Mouse (Mus musculus): Measurements from ENCODE around the gene Nelfb.
"Not testable (repeated sequence)": the region's sequence is repeated elsewhere in the genome, so short reads cannot be mapped to it uniquely, and the experiment has no call there.

The Nelfb gene

GRCm38 (mm10) chr2:25211121-25211670, at the start of gene Nelfb:
TSS of gene Nelfb (minus strand) at chr2:25211489.
- DNase-seq (ENCODE audit: low spot score in 2 of 2): peak; percentile 70 to 78

GRCm38 (mm10) chr2:25258887-25259286, 47.6 kb upstream of the Nelfb start:
- no peak for DNase-seq (ENCODE audit: low spot score in 2 of 2)

DNA sequence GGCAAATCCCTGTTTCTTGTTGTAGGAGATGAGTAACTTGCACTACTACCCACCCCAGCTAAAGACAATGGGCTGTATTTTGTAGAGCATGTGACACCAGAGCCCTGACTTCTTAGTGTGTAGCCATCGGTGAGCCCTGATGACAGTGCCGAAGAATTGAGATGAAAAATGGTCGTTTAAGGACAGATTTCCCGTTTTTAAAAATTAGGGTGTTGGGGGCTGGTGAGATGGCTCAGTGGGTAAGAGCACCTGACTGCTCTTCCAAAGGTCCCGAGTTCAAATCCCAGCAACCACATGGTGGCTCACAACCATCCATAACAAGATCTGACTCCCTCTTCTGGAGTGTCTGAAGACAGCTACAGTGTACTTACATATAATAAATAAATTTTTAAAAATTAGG, 46.0 kb upstream of the Nelfb start:
- DNase-seq (ENCODE audit: low spot score in 2 of 2): not testable (repeated sequence)

DNA sequence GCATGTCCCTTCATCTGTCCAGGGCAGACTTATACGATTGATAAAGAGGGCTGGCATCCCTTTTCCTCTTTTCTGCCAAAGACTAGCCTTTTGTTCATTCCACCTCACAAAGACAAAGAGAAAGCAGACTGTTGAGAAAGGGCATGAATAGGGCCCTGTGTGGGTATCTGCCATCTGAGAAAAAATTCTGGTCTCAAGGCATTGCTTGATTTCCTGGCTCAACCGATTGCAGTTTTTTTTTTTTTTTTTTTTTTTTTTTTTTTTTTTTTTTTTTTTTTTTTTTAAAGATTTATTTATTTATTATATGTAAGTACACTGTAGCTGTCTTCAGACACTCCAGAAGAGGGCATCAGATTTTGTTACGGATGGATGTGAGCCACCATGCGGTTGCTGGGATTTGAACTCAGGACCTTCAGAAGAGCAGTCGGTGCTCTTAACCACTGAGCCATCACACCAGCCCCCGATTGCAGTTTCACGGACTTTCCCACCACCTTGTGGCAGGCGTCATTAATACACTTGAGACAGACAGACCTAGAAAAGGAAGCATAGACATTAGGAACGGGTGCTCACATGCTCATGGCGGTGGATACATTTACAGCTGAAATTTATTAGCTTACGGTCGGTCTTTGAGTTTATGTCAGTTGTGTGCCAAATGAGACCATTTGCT, 45.3 kb upstream of the Nelfb start:
- not testable (repeated sequence) for DNase-seq (ENCODE audit: low spot score in 2 of 2)

DNA sequence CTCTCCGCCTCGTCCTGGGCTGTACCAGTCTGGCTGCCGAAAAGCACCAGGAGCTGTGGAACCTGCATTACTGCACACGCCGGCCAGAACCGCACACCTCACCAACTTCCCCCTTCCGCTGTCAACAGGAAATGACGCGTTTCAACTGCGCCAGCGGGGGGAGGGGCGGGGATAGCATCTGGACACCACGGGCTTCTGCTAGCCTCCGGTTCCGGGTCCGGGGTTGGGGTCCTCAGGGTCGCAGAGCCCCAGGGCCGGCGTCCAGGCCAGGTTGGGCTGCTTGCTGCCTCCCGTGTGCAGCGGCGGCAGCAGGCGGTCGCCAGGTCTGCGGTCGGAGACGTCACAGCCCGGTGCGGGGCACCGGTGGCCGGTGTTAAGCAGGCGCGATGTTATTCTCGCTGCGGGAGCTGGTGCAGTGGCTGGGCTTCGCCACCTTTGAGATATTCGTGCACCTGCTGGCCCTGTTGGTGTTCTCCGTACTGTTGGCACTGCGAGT, 44.0 kb upstream of the Nelfb start, which contains the start of gene Tmem203:
Gene Tmem203 (plus strand): TSS at position 156 of the 496 bp plus-strand sequence.
- DNase-seq (ENCODE audit: low spot score in 2 of 2): peak; percentile 71 to 83

DNA sequence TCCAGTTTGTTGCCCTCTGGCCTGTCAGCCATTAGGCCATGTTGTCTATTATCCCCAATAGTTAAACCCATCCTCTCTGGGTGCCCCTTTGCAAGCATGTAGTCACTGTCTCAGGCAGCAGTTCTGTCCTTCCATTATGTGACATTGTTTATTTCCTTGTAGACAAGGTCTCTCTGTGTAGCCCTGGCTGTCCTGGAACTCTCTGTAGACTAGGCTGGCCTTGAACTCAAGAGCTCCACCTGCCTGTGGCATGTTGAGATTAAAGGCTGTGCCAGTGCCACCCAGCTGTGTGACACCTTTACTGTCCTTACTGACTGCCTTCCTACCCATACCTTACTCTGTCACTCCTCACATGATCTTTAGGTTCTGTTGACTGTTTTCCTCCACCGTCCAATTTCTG, 41.0 kb upstream of the Nelfb start:
- no peak for DNase-seq (ENCODE audit: low spot score in 2 of 2)

GRCm38 (mm10) chr2:25246183-25247072, 35.1 kb upstream of the Nelfb start, which contains the start of gene AL732309.1:
TSS of gene AL732309.1 (minus strand) at chr2:25246863.
- DNase-seq (ENCODE audit: low spot score in 2 of 2): no peak

- DNase-seq (ENCODE audit: low spot score in 2 of 2): no peak
Measured at GRCm38 (mm10) chr2:25244144-25244543, 32.9 kb upstream of the Nelfb start.

GRCm38 (mm10) chr2:25243342-25243741, 32.1 kb upstream of the Nelfb start:
- no peak for DNase-seq (ENCODE audit: low spot score in 2 of 2)

DNA sequence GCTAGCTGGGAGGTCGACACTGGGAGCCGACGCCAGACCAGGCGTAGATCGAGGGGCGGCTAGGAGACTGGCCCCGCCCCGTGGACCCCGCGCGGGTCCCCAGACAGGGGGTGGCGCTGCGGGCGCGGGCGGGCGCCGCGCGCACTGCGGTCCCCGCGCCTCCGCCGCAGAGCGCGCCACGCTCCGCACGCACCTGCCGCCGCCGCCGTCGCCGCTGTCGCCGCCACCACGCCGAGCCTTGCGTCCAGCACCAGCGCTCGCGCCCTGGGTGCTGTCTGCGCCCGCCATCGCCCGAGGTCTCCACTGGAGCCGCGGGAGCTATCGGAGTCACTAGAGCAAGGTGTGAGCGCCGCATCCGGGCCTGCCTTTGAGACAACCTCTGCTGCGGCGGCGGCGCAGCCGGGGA, 30.8 kb upstream of the Nelfb start, which contains the start of the genes Rnf208 and Cysrt1:
Gene Rnf208 (plus strand): TSS at position 155 of the 406 bp plus-strand sequence.
Gene Cysrt1 (minus strand): TSS at position 352 of the 406 bp plus-strand sequence.
- peak in 1 of 2 experiments; percentile 38 for DNase-seq (ENCODE audit: low spot score in 2 of 2)

DNA sequence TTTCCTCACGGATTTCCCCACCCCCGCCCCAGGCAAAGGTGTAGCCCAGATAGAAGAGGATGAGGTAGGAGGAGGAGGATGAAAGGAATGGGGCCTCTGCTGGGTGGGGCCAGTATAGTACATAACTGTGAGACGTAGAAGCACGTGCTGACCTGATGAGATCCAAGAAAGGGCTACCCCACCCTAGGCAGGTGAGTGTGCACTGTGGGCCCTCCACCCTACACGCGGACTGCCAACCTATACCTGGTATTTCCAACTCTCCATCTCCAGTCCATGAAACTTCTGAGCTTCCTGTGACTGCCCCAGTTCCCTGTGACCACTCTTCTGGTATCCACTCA, 30.1 kb upstream of the Nelfb start:
- DNase-seq (ENCODE audit: low spot score in 2 of 2): no peak

DNA sequence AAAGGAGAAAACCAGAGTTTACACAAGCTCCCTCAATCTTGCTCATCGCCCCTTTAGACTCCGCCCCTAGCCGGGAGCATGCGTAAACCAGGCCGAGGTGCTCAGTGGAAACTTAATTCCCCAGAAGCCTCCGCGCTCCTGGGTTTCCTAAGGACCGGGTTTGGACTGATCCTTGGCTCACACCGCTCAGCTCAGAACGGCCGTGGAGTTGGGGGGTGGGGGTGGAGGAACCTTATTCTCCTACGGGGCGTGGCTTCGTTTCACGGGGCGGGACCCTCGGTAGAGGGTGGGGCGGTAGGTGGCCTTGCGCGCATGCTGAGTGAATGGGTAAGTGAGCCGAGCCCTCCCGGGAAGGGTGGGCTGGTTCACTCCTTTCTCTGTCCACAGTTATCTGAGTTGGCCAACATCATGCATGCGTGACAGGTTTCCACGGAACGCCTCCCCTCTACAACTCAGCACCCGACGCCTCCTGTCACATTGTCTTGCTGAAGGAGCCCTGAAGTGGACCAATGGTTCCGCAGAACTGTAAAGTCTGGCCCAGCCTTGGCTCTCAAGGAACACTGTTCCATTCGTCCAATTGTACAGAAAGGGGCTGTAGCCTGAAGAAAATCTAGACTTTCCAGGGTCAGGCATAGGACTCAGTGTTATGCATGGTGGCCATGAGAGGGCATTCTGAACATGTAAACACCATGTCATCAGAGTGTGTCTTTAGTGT, 29.6 kb upstream of the Nelfb start:
- peak in 1 of 2 experiments; percentile 52 for DNase-seq (ENCODE audit: low spot score in 2 of 2)

- no peak for DNase-seq (ENCODE audit: low spot score in 2 of 2)
Measured at GRCm38 (mm10) chr2:25240310-25240709, 29.0 kb upstream of the Nelfb start.

GRCm38 (mm10) chr2:25239766-25240165, 28.5 kb upstream of the Nelfb start:
- DNase-seq (ENCODE audit: low spot score in 2 of 2): no peak

DNA sequence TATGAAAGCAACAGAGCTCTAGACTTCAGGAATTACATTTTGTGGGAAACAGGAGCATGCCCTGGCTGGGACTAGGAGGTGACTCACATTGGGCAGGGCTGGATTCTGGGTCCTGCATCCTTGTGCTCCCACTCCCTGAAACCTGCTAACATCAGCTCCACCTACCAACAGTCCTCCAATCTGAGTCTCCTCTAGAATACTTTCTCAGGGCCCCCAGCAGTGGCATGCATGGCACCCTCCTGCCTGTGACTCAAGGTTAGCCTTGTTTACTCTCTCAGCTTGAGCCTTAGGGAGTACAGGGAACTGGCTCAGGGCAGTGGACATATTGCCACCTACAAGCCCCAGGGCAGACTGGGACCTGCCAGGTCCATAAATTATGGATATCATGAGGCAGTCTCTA, 26.8 kb upstream of the Nelfb start:
- DNase-seq (ENCODE audit: low spot score in 2 of 2): no peak

DNA sequence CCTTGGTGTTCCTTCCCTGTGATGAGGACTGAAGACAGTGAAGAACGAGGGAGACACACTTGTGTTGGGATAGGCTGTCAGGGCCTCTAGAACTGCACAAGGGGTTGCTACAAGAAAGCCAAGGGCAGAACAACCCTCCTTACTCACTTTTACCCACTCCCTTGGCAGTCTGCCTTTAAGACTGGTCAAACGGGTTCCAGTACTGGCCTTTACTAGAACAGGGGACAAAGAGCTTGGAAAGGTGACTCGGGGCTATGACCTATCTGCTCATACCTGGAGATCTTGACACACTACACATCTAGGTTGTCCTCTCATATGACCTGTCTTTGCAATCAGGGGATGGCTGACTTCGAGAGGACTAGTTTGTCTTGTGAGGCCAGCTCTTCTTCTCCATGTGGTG, 26.2 kb upstream of the Nelfb start:
- no peak for DNase-seq (ENCODE audit: low spot score in 2 of 2)

DNA sequence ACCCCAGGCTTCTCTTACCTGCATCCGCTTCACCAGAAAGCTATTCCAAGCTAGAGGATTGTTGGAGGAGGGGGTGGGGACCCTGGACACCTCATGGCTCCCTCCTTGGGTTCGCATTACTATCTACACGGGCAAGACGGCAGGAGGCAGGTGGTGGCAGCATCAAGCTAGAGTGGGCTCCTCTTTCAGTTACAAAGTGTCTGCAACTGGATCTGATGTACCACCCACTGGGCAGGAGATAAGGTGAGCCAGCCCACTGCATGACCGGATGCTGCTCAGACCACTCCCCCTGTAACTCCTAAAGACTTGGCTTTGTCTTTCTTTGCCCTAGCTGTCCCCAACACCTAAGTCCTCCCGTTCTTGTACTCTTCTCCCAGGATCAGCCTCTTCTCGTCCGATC, 25.3 kb upstream of the Nelfb start, which contains the start of gene Rnf224:
Gene Rnf224 (minus strand): TSS at position 174 of the 400 bp plus-strand sequence.
- DNase-seq (ENCODE audit: low spot score in 2 of 2): no peak

DNA sequence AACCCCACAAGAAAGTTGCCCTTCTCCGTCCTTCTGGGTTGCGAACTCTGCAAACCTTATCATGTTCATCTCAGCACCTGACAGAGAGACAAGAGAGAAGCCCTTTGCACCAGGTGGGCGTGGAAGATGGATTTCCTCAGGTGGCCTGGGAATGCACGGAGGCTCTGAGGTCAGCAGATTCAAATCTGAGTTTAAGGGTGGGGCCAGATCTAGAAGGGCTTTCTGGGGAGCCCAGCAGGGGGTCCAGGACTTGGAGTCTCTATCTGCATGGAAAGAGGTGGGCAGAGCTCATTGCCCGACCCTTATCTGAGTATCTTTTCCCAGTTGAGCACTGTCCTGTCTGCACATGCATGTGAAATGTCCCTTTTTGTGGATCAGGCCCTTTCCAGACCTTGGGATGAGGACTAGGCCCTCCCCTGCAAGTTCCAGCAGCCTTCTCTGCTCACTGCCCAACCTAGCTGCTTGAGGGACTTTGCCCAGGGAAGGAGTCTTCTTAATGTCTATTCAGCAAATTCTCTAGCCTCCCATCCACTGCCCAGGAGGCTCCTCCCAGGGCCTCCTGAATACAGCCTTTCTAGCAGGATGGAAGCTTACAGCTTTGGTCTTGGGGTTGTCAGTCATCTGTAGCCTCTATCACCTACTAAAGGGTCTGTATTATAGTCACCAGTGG, 23.4 kb upstream of the Nelfb start:
- DNase-seq (ENCODE audit: low spot score in 2 of 2): no peak

DNA sequence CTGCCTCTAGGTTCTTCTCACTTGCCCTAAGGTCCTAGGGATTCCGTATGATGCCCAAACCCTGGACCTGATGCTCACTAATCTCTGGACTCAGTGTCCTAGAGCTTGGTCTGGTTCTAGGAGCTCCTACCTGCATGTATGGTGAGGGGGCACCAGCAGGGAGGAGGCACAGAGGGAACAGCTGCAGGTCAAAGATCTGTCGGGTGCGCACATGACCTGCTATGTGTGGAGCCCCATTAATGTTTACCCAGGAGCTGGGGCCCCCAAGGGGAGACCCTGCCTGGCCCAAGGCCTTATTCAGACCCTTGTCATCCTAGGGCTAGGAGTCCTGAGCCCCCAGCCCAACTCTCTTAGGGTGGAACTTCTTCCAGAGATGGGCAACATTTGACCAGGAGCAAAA, 22.8 kb upstream of the Nelfb start, which contains the start of gene Slc34a3:
Gene Slc34a3 (minus strand): TSS at position 315 of the 400 bp plus-strand sequence.
- no peak for DNase-seq (ENCODE audit: low spot score in 2 of 2)

DNA sequence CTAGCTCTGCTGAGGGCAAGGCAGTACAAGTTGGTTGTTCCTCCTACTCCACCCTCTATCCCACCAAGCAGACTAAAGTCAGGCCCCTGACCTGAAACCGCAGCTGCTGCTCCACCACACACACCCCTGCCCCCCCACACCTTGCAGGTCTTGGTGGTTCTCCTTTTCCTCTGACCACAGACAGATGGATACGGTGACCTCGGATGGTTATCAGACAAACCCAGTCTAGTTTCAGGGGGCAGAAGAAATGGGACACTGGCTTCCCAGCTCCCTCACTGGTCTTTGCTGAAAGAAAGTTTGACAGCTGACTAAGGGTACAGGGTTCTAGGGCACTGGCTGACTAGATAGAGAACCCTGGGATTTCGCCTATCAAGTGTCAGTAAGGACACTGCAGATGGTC, 22.1 kb upstream of the Nelfb start:
- DNase-seq (ENCODE audit: low spot score in 2 of 2): no peak

GRCm38 (mm10) chr2:25231038-25231437, 19.7 kb upstream of the Nelfb start:
- DNase-seq (ENCODE audit: low spot score in 2 of 2): no peak
